Mouse (Mus musculus) limb, embryonic 13.5 days (tissue): ENCODE measurements at regions not wholly inside any gene's neighbourhood (a gene's known extent, or its start where the extent isn't known, plus 50 kb on each side); places are given as distances from the start of the nearest gene placed in this dataset.

Experiments used
- ATAC-seq: fragments of 200-750 bp; cut with Nextera tagmentation; 2 replicates; pipeline ENCODE4 v1.8.0; 2017; ENCODE audit warnings: low read depth, moderate number of reproducible peaks, moderate TSS enrichment; ENCODE audit not compliant: low FRiP score
- H3K27ac ChIP-seq: fragments of 300-500 bp; sonication (generic); 2 replicates; pipeline ENCODE4 v1.5.1; 2015; ENCODE audit warnings: inconsistent platforms, mild to moderate bottlenecking, moderate library complexity
- H3K27me3 ChIP-seq: fragments of 300-500 bp; sonication (generic); 2 replicates; pipeline ENCODE4 v1.6.1; 2015; ENCODE audit warnings: mild to moderate bottlenecking, inconsistent platforms
- H3K36me3 ChIP-seq: fragments of 300-500 bp; sonication (generic); 2 replicates; pipeline ENCODE4 v1.6.1; 2015; ENCODE audit warnings: inconsistent platforms, mild to moderate bottlenecking, moderate library complexity
- H3K4me1 ChIP-seq: fragments of 300-500 bp; sonication (generic); 2 replicates; pipeline ENCODE4 v1.6.1; 2015; ENCODE audit warnings: inconsistent platforms
- H3K4me2 ChIP-seq: fragments of 300-500 bp; sonication (generic); replicated peaks from 2 replicates; pipeline ENCODE4 v1.6.1; 2015; ENCODE audit warnings: inconsistent platforms, mild to moderate bottlenecking, moderate library complexity
- H3K4me3 ChIP-seq: fragments of 300-500 bp; sonication (generic); 2 replicates; pipeline ENCODE4 v1.5.1; 2015; ENCODE audit warnings: moderate library complexity, mild to moderate bottlenecking, inconsistent platforms
- H3K9ac ChIP-seq: fragments of 300-500 bp; sonication (generic); 2 replicates; pipeline ENCODE4 v1.6.1; 2015; ENCODE audit warnings: mild to moderate bottlenecking, inconsistent platforms
- H3K9me3 ChIP-seq: fragments of 300-500 bp; sonication (generic); 2 replicates; pipeline ENCODE4 v1.6.1; 2016; ENCODE audit warnings: inconsistent platforms
- WGBS: fragments of 180-500 bp; shearing (Covaris S2); methylation state at CpG from one replicate; pipeline ENCODE4 v1.1.7; 2015; 5-methylcytosine and 5-hydroxymethylcytosine counted together

DNA sequence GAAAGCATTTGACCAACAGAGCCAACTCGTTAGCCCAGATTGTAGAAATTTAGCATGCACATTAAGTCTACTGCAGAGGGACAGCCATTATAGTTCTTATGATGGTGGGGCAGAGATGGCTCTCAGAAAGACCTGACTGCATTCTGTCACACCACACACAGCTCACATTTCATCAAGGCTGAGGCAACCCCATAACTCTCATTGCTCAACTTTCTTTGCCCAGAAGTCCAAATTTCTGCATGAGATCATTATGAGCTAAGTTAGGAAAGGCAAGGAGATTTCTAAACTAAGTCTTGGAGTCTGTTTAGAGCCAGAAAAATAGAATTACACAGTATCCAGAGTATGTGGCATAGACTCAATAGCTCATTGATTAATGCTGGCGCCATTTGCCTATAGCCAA lies 59.0 kb upstream of the Dusp10 start:
- no peak overlapping the region for H3K27ac ChIP-seq
- H3K27me3 ChIP-seq = no peaks in the 10 kb centered on the region
- no peak overlapping the region for H3K4me2 ChIP-seq
- WGBS = 86% methylated on average over 2 of the region's 2 CpGs
- H3K9ac ChIP-seq = no peak overlapping the region
- H3K4me1 ChIP-seq = no peaks in the 10 kb centered on the region
- ATAC-seq = no peak
- H3K36me3 ChIP-seq = no peaks in the 10 kb centered on the region
- H3K4me3 ChIP-seq = no peak overlapping the region
- H3K9me3 ChIP-seq = no peaks in the 10 kb centered on the region

DNA sequence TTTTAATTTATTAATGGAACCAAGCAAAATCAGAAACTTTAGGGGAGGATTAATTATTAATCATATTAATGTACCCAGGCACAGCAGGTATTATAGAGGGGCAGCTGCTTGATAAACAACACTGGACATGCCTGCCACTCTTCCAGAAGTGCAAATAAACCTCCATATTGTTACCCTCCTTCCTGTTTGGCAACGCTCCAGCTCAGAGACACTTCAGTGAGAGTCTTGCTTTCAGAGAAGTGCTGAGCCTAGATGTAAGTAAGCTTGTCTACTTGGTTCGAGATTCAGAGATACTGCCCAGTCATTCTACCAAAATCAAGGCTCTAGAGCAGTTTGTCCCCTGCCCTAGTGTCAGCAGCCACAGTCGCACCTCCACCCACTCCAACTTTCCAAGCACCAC lies 56.7 kb upstream of the Dusp10 start:
- H3K4me2 ChIP-seq = no peak overlapping the region
- no peak overlapping the region for H3K27ac ChIP-seq
- H3K36me3 ChIP-seq = no peaks in the 10 kb centered on the region
- WGBS = 87% methylated on average over 3 of the region's 3 CpGs
- H3K27me3 ChIP-seq = no peaks in the 10 kb centered on the region
- H3K9me3 ChIP-seq = no peaks in the 10 kb centered on the region
- no peak overlapping the region for H3K4me3 ChIP-seq
- no peak for ATAC-seq
- H3K9ac ChIP-seq = no peak overlapping the region
- H3K4me1 ChIP-seq = no peaks in the 10 kb centered on the region

DNA sequence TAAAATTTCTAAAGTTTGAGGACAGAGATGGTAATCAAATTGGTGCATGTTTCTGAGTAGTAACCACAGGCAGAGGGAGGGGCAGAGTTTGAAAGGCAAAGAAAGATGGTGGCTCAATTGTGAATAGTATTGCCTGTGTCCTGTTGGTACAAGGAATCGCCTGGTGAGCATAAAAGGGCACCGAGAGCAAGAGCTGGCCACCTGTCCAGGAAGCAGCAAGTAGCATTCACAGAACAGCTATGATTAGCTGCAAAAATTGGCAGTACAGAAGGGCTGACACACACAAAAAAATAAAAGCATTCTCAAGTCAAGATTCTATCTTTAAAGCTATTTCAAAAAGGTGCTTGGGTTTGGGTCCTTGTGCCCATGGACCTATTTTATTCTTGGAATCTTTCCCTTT lies 51.7 kb upstream of the Dusp10 start:
- H3K9ac ChIP-seq = no peak overlapping the region
- WGBS = 84% methylated on average over 2 of the region's 2 CpGs
- no peak overlapping the region for H3K4me3 ChIP-seq
- no peak overlapping the region for H3K4me2 ChIP-seq
- H3K36me3 ChIP-seq = no peaks in the 10 kb centered on the region
- no peaks in the 10 kb centered on the region for H3K27me3 ChIP-seq
- H3K9me3 ChIP-seq = no peaks in the 10 kb centered on the region
- ATAC-seq = no peak
- H3K4me1 ChIP-seq = no peaks in the 10 kb centered on the region
- no peak overlapping the region for H3K27ac ChIP-seq

DNA sequence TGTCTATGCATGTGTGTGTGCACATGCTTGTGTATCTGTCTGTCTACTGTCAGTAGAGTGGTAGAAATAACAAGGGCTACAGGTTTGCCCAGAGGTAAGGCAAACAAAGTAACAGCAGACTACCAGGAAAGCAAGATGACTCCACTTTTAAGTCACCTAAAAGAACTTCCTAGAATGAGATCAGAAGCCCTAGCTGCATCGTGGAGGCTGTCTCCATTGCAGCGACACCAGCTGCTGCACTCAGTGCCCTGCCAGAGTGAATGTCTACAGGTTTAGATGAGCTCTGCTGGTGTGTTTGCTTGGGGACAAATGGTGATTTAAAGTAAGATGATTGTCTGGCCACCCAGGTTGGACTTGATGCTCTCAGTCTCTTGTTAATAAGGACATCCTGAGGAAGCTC lies 50.6 kb upstream of the Dusp10 start:
- no peak for ATAC-seq
- no peaks in the 10 kb centered on the region for H3K9me3 ChIP-seq
- H3K4me2 ChIP-seq = no peak overlapping the region
- no peaks in the 10 kb centered on the region for H3K36me3 ChIP-seq
- H3K4me1 ChIP-seq = no peaks in the 10 kb centered on the region
- WGBS = 86% methylated on average over 2 of the region's 2 CpGs
- H3K4me3 ChIP-seq = no peak overlapping the region
- no peak overlapping the region for H3K9ac ChIP-seq
- H3K27me3 ChIP-seq = no peaks in the 10 kb centered on the region
- H3K27ac ChIP-seq = no peak overlapping the region

DNA sequence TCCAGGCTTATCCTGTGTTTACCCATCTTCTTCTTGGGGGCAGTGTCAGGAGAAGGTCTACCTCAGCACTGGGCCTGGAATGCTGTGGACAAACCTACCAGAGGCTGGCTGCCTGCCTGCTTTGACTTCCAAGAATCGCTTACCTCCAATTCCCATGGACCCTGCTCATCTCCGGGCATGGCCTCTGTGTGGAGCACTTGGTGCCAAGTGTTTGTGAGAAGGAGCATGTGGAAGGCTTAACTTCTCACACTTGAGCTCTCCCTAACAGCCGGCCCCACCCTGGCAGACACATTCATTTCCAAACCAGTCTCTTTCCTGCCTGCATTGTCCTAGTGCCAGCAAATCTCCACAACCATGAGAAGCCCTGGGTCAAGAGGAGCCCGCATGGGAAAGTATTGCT lies 49.8 kb upstream of the Dusp10 start:
- H3K4me1 ChIP-seq = no peaks in the 10 kb centered on the region
- no peak overlapping the region for H3K4me2 ChIP-seq
- H3K9ac ChIP-seq = no peak overlapping the region
- no peak overlapping the region for H3K27ac ChIP-seq
- WGBS = 87% methylated on average over 4 of the region's 4 CpGs
- H3K9me3 ChIP-seq = no peaks in the 10 kb centered on the region
- H3K36me3 ChIP-seq = no peaks in the 10 kb centered on the region
- H3K4me3 ChIP-seq = no peak overlapping the region
- no peak for ATAC-seq
- H3K27me3 ChIP-seq = no peaks in the 10 kb centered on the region
